In genomic region chr16:50158546-50158945, GRCm38 (mm10) we compare ENCODE assay signal across 27 mouse cellular contexts.
"Had no signal": no experiment of that assay in that cellular context is flagged by ENCODE, and none has a peak within 500 bp of the region (broad histone marks: within the 10 kb centered on the region; RNA-seq: fewer than 3 reads in every experiment).

No protein-coding gene starts in this region.

- H3K9me3 ChIP-seq: heart, embryonic 10.5 days; hindbrain, embryonic 13.5 days; hindbrain, embryonic 15.5 days; limb, embryonic 10.5 days; liver, embryonic 13.5 days; liver, embryonic 15.5 days had no signal

- H3K36me3 ChIP-seq: heart, embryonic 10.5 days; heart, embryonic 12.5 days; hindbrain, embryonic 10.5 days; hindbrain, embryonic 13.5 days; hindbrain, embryonic 15.5 days; limb, embryonic 10.5 days; limb, embryonic 12.5 days; liver, embryonic 13.5 days; liver, embryonic 15.5 days had no signal

- H3K4me2 ChIP-seq: heart, embryonic 12.5 days; hindbrain, embryonic 13.5 days; hindbrain, embryonic 15.5 days; limb, embryonic 12.5 days; liver, embryonic 11.5 days; liver, embryonic 13.5 days; liver, embryonic 15.5 days had no signal

- H3K9ac ChIP-seq: heart, embryonic 12.5 days; hindbrain, embryonic 13.5 days; hindbrain, embryonic 15.5 days; limb, embryonic 12.5 days; liver, embryonic 13.5 days; liver, embryonic 15.5 days; liver, postnatal 0 days had no signal

- H3K27me3 ChIP-seq: heart, embryonic 12.5 days; hindbrain, embryonic 13.5 days; hindbrain, embryonic 15.5 days; limb, embryonic 12.5 days; liver, embryonic 13.5 days; liver, embryonic 15.5 days had no signal

- H3K27ac ChIP-seq: gastrocnemius, adult 2 months; heart, adult 2 months; heart, embryonic 10.5 days; hindbrain, embryonic 10.5 days; hindbrain, embryonic 13.5 days; hindbrain, embryonic 15.5 days; layer of hippocampus, adult 2 months; left cerebral cortex, adult 2 months; limb, embryonic 10.5 days; limb, embryonic 12.5 days; liver, embryonic 13.5 days; liver, embryonic 15.5 days had no signal

- H3K4me3 ChIP-seq: gastrocnemius, adult 2 months; heart, adult 2 months; heart, embryonic 10.5 days; heart, embryonic 12.5 days; hindbrain, embryonic 10.5 days; hindbrain, embryonic 13.5 days; hindbrain, embryonic 15.5 days; layer of hippocampus, adult 2 months; left cerebral cortex, adult 2 months; limb, embryonic 10.5 days; limb, embryonic 12.5 days; liver, embryonic 13.5 days; liver, embryonic 15.5 days had no signal

- H3K4me1 ChIP-seq: heart, embryonic 10.5 days; heart, embryonic 12.5 days; hindbrain, embryonic 13.5 days; hindbrain, embryonic 15.5 days; limb, embryonic 12.5 days; liver, embryonic 13.5 days; liver, embryonic 15.5 days had no signal

- ATAC-seq: inflammation-experienced regulatory T-cells, adult 6 months; intestine, embryonic 16.5 days; liver, postnatal 0 days had no signal

- DNase-seq: gastrocnemius, adult 2 months; gastrocnemius, postnatal 10 days; gastrocnemius, postnatal 25 days; heart, adult 2 months; heart, postnatal 10 days; heart, postnatal 4 days; kidney, adult 18-20 months; kidney, adult 8-10 months; kidney, postnatal 10 days; kidney, postnatal 25 days; kidney, postnatal 4 days; liver; liver, embryonic 13.5 days; liver, postnatal 0 days had no signal
